Mouse (Mus musculus): ENCODE measurements around the gene Zfp661. TPM values are rescaled to one million over a fixed set of nuclear protein-coding genes. Genes with fewer than 3 reads are reported as not detected.

The Zfp661 gene
- polyA plus RNA-seq, 1 experiment from 2014 or later = 2.9 TPM

DNA sequence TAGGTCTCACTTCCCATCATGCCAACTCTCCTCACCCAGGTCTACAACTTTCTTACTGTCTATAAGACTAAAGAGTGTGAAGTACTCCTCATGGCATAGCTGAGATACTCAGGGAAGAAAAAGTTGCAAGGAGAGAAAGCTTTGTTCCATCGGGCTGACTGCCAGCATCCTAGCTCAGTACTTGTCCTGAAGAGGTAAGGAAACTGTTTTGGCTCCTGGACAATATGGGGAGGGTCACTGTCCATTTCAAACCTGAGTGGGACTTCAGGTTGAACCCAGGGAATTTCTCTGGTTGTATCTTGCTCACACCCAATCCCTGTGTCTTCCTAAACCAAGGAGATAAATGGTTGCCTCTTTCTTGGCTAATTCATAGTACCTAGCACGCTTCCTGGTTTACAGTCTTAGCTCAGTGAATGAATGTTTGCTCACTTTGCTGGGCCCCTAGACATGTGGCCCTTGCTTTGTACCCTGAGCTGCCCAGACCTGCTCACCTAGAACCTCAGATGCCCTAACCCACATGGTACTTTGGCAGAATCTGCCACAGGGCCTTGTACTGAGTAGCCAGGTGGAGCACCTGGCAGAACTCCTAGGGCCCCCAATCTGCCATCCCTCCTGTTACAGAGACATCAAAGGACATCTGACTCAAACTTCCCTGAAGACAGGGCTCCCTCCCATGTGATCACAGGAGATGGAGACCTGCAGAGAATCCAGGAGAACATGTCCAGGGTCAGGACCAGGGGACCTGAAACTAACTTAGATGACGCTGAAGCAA is 61.7 kb downstream of the Zfp661 start:
- WGBS = 76% methylated on average over 3 of the region's 3 CpGs

More for the DNA sequence above, 61.7 kb downstream of the Zfp661 start:
- H3K4me2 ChIP-seq = no peak overlapping the region
- ATAC-seq (ENCODE audit: insufficient number of reproducible peaks, low FRiP score) = no peak
- H3K27ac ChIP-seq (ENCODE audit: poor library complexity, severe bottlenecking) = no peak overlapping the region
- peaks cover 18% of the 10 kb centered on the region for H3K27me3 ChIP-seq (replicated peaks)
- no peak overlapping the region for H3K9ac ChIP-seq
- H3K36me3 ChIP-seq = no peaks in the 10 kb centered on the region
- no peak overlapping the region for H3K4me3 ChIP-seq
- H3K4me1 ChIP-seq (replicated peaks) = peaks cover 14% of the 10 kb centered on the region
- H3K9me3 ChIP-seq (replicated peaks) = no peaks in the 10 kb centered on the region

Other genes starting within 250 kb of the Zfp661 start
- not detected in 2 replicates for gene Astl, start 248.5 kb downstream of the Zfp661 start, polyA plus RNA-seq (2016; fragmentation: Nextera tagmentation; extraction: Ambion mirVana)
- 7.1 and 7.6 TPM in 2 replicates for gene Adra2b, start 223.9 kb downstream of the Zfp661 start, polyA plus RNA-seq (2016; fragmentation: Nextera tagmentation; extraction: Ambion mirVana)
- 0.44 and 0.45 TPM in 2 replicates for gene Gpat2, start 161.9 kb downstream of the Zfp661 start, polyA plus RNA-seq (2016; fragmentation: Nextera tagmentation; extraction: Ambion mirVana)
- gene Fahd2a, start 142.5 kb downstream of the Zfp661 start, polyA plus RNA-seq (2016; fragmentation: Nextera tagmentation; extraction: Ambion mirVana) = 26.2 and 29.0 TPM in 2 replicates
- 1.2 TPM in 2 replicates for gene Kcnip3, start 65.0 kb downstream of the Zfp661 start, polyA plus RNA-seq (2016; fragmentation: Nextera tagmentation; extraction: Ambion mirVana)
- gene Prom2, start 45.6 kb downstream of the Zfp661 start, polyA plus RNA-seq (2016; fragmentation: Nextera tagmentation; extraction: Ambion mirVana) = 0.19 and 0.21 TPM in 2 replicates
- 138 and 144 TPM in 2 replicates for gene Mrps5, start 128 bp upstream of the Zfp661 start, polyA plus RNA-seq (2016; fragmentation: Nextera tagmentation; extraction: Ambion mirVana)
- gene Mal, start 69.6 kb upstream of the Zfp661 start, polyA plus RNA-seq (2016; fragmentation: Nextera tagmentation; extraction: Ambion mirVana) = 1.1 and 1.5 TPM in 2 replicates
- gene Mall, start 142.8 kb upstream of the Zfp661 start, polyA plus RNA-seq (2016; fragmentation: Nextera tagmentation; extraction: Ambion mirVana) = 3.4 and 3.5 TPM in 2 replicates
- 14.8 and 15.6 TPM in 2 replicates for gene Nphp1, start 201.8 kb upstream of the Zfp661 start, polyA plus RNA-seq (2016; fragmentation: Nextera tagmentation; extraction: Ambion mirVana)
- 40.5 and 40.9 TPM in 2 replicates for gene Mtln, start 205.4 kb upstream of the Zfp661 start, polyA plus RNA-seq (2016; fragmentation: Nextera tagmentation; extraction: Ambion mirVana)
- gene Bub1, start 244.8 kb upstream of the Zfp661 start, polyA plus RNA-seq (2016; fragmentation: Nextera tagmentation; extraction: Ambion mirVana) = 50.0 and 54.9 TPM in 2 replicates